Mouse (Mus musculus) hindbrain, embryonic 12.5 days (tissue): ENCODE measurements around the gene Cryzl1. TPM values are rescaled to one million over a fixed set of nuclear protein-coding genes. Genes with fewer than 3 reads are reported as not detected.

Experiments used
- ATAC-seq: fragments of 200-750 bp; cut with Nextera tagmentation; 2 replicates; pipeline ENCODE4 v1.8.0; 2017; ENCODE audit warnings: moderate TSS enrichment; ENCODE audit not compliant: low FRiP score
- H3K27ac ChIP-seq: fragments of 300-500 bp; sonication (generic); 2 replicates; pipeline ENCODE4 v1.5.1; 2016; ENCODE audit warnings: mild to moderate bottlenecking
- H3K27me3 ChIP-seq: fragments of 300-500 bp; sonication (generic); 2 replicates; pipeline ENCODE4 v1.6.1; 2016; ENCODE audit warnings: mild to moderate bottlenecking
- H3K36me3 ChIP-seq: fragments of 300-500 bp; sonication (generic); 2 replicates; pipeline ENCODE4 v1.6.1; 2016; ENCODE audit warnings: mild to moderate bottlenecking
- H3K4me1 ChIP-seq: fragments of 300-500 bp; sonication (generic); 2 replicates; pipeline ENCODE4 v1.6.1; 2016
- H3K4me2 ChIP-seq: fragments of 300-500 bp; sonication (generic); replicated peaks from 2 replicates; pipeline ENCODE4 v1.6.1; 2016; ENCODE audit warnings: mild to moderate bottlenecking
- H3K4me3 ChIP-seq: fragments of 300-500 bp; sonication (generic); 2 replicates; pipeline ENCODE4 v1.5.1; 2016; ENCODE audit warnings: mild to moderate bottlenecking
- H3K9ac ChIP-seq: fragments of 300-500 bp; sonication (generic); 2 replicates; pipeline ENCODE4 v1.6.1; 2016; ENCODE audit warnings: mild to moderate bottlenecking, moderate library complexity
- H3K9me3 ChIP-seq: fragments of 300-500 bp; sonication (generic); replicated peaks from 2 replicates; pipeline ENCODE4 v1.6.1; 2016; ENCODE audit warnings: mild to moderate bottlenecking
- WGBS: fragments of 180-500 bp; shearing (Covaris S2); methylation state at CpG from one replicate; pipeline ENCODE4 v1.1.7; 2016; 5-methylcytosine and 5-hydroxymethylcytosine counted together
- polyA plus RNA-seq: library from polyadenylated mRNA; unstranded; fragments of >200 nt; fragmentation: Nextera tagmentation; extraction: Ambion mirVana; gene quantifications from 2 replicates; pipeline ENCODE4 v1.2.1, GENCODE M21; 2016

The Cryzl1 gene
- polyA plus RNA-seq, 1 experiment from 2014 or later = 81.1 TPM

DNA sequence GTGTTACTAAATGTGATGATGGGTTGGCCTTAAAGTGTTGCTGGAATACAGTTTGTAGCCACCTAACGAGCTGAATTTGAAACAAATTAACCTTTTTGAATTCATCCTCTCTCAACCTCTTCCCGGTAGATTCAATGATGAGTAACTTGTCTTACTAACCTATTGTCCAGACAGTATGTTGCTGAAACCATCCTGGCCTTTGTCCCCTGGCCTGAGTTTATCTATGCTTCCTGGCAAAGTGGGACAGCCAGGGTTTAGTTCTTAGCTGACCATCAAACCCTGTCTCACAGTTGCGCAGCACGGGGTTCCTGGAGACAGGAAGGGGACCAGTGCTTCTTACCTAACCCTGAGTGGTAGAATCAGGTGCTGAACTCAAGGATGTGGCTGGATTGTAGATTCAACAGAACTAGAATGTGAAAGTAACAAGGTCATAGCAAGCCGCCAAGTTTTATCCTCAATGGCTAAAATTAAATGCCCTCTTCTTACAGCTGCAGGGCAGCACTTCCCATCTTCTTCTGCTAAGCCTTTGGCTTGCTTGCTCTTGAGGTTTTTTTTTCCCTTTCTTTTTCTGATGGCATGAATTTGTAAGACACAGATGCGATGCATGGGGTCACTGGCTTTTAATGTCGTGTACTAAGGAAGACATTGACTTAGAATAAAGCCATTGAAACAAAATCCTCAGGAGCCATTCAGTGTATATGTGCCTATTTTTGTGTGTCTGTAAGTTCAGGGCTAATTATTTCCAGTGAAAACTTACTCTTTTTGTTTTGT lies 7.5 kb upstream of the Cryzl1 start:
- 75% methylated on average over 7 of the region's 7 CpGs for WGBS
- Histone ChIP-seq H3K9me3 (no peaks in the 10 kb centered on the region), H3K27me3 (no peaks in the 10 kb centered on the region), H3K4me2 (no peak overlapping the region), H3K27ac (no peak overlapping the region), H3K4me1 (peaks cover 68% of the 10 kb centered on the region), H3K9ac (no peak overlapping the region), H3K36me3 (no peaks in the 10 kb centered on the region), H3K4me3 (no peak overlapping the region)
- ATAC-seq = no peak

GRCm38 (mm10) chr16:91734771-91735170 lies 6.0 kb upstream of the Cryzl1 start:
- WGBS = 68% methylated on average over 5 of the region's 5 CpGs
- Histone ChIP-seq H3K9me3 (no peaks in the 10 kb centered on the region), H3K27ac (no peak overlapping the region), H3K27me3 (no peaks in the 10 kb centered on the region), H3K4me2 (no peak overlapping the region), H3K4me3 (no peak overlapping the region), H3K4me1 (peaks cover 59% of the 10 kb centered on the region), H3K9ac (no peak overlapping the region), H3K36me3 (no peaks in the 10 kb centered on the region)
- ATAC-seq = no peak

GRCm38 (mm10) chr16:91732816-91733215 lies 4.0 kb upstream of the Cryzl1 start:
- Histone ChIP-seq H3K4me2 (no peak overlapping the region), H3K4me3 (no peak overlapping the region), H3K9ac (no peak overlapping the region), H3K27me3 (no peaks in the 10 kb centered on the region), H3K4me1 (peaks cover 53% of the 10 kb centered on the region), H3K27ac (no peak overlapping the region), H3K9me3 (no peaks in the 10 kb centered on the region), H3K36me3 (no peaks in the 10 kb centered on the region)
- ATAC-seq = no peak
- 75% methylated on average over 2 of the region's 2 CpGs for WGBS

- Histone ChIP-seq H3K27ac (peak overlapping the region; percentile 97), H3K36me3 (no peaks in the 10 kb centered on the region), H3K4me2 (peak overlapping the region; percentile 55), H3K9me3 (no peaks in the 10 kb centered on the region), H3K27me3 (no peaks in the 10 kb centered on the region), H3K4me1 (peaks cover 44% of the 10 kb centered on the region), H3K9ac (peak overlapping the region; percentile 100), H3K4me3 (peak overlapping the region; percentile 96)
- WGBS = under 1% methylated on average over 11 of the region's 11 CpGs
- ATAC-seq = no peak
Measured at GRCm38 (mm10) chr16:91730446-91730845, 1.7 kb upstream of the Cryzl1 start.

GRCm38 (mm10) chr16:91729821-91730441 lies 1.2 kb upstream of the Cryzl1 start:
- WGBS = under 1% methylated on average over 43 of the region's 44 CpGs
- peak; percentile 0; the same call in 1 of the 2 replicates for ATAC-seq
- peaks cover 39% of the 10 kb centered on the region for H3K4me1 ChIP-seq

GRCm38 (mm10) chr16:91729066-91729482 lies 299 bp upstream of the Cryzl1 start, which contains the start of gene Itsn1:
Itsn1 (plus strand) TSS chr16:91729281.
- Histone ChIP-seq H3K4me3 (peak within 1 kb of the TSS; percentile 96), H3K36me3 (peaks cover 10% of the 10 kb centered on the region; the same call in 1 of the 2 replicates), H3K4me2 (peak within 1 kb of the TSS; percentile 55), H3K4me1 (peaks cover 30% of the 10 kb centered on the region), H3K9me3 (no peaks in the 10 kb centered on the region), H3K9ac (peak within 1 kb of the TSS; percentile 100), H3K27me3 (no peaks in the 10 kb centered on the region), H3K27ac (peak within 1 kb of the TSS; percentile 97)
- ATAC-seq = peak; percentile 96
- under 1% methylated on average over 28 of the region's 33 CpGs for WGBS

More at GRCm38 (mm10) chr16:91729821-91730441, 1.2 kb upstream of the Cryzl1 start:
- peak overlapping the region; percentile 55 for H3K4me2 ChIP-seq
- peak overlapping the region; percentile 96 for H3K4me3 ChIP-seq
- no peaks in the 10 kb centered on the region for H3K9me3 ChIP-seq
- H3K27me3 ChIP-seq = no peaks in the 10 kb centered on the region
- peak overlapping the region; percentile 100 for H3K9ac ChIP-seq
- peak overlapping the region; percentile 97 for H3K27ac ChIP-seq
- peaks cover 3% of the 10 kb centered on the region; the same call in 1 of the 2 replicates for H3K36me3 ChIP-seq

DNA sequence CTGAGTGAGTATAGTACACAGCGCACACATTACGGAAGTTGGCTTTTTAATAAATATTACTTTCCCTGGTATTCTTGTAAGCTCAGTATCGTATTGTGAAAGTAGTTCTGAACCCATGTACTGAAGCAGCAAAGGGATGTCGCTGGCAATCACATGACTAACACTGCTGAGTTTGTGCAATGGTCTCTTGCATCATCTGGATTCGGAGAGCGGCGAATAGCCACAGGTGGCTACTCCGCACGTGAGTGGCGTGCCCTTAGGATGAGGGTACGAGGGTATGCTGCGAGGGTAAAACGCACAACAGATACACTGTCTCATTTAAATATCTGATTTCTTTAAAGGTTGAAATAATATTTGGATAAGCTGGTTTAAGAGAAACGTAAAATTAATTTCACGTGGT lies 1.3 kb downstream of the Cryzl1 start:
- peak overlapping the region; percentile 96 for H3K4me3 ChIP-seq
- no peak for ATAC-seq
- no peak overlapping the region for H3K27ac ChIP-seq
- peak overlapping the region; percentile 55 for H3K4me2 ChIP-seq
- peaks cover 28% of the 10 kb centered on the region for H3K4me1 ChIP-seq
- peaks cover 10% of the 10 kb centered on the region; the same call in 1 of the 2 replicates for H3K36me3 ChIP-seq
- WGBS = 90% methylated on average over 15 of the region's 15 CpGs
- no peak overlapping the region for H3K9ac ChIP-seq
- no peaks in the 10 kb centered on the region for H3K9me3 ChIP-seq
- H3K27me3 ChIP-seq = no peaks in the 10 kb centered on the region

DNA sequence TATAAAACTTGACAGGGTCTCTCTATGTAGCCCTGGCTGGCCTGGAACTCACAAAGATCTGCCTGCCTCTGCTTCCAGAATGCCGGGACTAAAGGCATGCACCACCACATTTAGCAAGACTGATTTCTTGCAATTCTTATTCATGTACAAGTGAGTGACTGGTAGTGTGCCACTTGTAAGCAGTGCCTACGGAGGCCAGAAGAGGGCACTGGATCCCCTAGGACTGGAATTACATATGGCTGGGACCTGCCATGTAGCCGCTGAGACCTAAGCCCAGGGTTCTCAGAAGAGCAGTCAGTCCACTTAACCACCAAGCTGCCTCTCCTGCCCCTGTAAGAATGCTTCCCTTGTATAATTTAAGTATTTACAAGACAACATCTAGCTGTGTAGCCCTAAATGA lies 4.5 kb downstream of the Cryzl1 start:
- H3K4me2 ChIP-seq = no peak overlapping the region
- H3K27ac ChIP-seq = no peak overlapping the region
- 50% methylated on average over 3 of the region's 3 CpGs for WGBS
- H3K36me3 ChIP-seq = peaks cover 24% of the 10 kb centered on the region
- no peaks in the 10 kb centered on the region for H3K27me3 ChIP-seq
- peaks cover 14% of the 10 kb centered on the region for H3K4me1 ChIP-seq
- H3K4me3 ChIP-seq = no peak overlapping the region
- H3K9ac ChIP-seq = no peak overlapping the region
- H3K9me3 ChIP-seq = no peaks in the 10 kb centered on the region
- no peak for ATAC-seq

DNA sequence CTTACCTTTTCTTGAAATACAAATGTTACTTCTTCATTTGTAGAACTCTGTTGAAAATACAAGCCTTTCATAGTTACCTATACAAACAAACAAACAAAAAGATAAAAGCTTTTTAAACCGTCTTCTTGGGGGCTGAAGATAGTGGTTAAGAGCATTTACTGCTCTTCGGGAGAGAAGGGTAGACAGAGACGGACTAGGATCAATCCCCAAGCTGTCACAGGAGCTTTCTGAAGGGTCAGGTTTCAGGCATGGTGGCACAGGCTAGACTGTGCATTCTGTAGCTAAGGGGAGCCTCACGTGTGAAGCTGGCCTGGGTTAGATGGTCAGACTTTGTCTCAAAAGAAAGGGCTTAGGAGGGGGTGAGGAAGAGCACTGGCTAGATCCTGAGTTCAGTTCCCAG lies 11.4 kb downstream of the Cryzl1 start:
- no peaks in the 10 kb centered on the region for H3K4me1 ChIP-seq
- peaks cover 56% of the 10 kb centered on the region for H3K36me3 ChIP-seq
- no peak for ATAC-seq
- H3K27ac ChIP-seq = no peak overlapping the region
- no peak overlapping the region for H3K4me2 ChIP-seq
- 88% methylated on average over 4 of the region's 4 CpGs for WGBS
- H3K27me3 ChIP-seq = no peaks in the 10 kb centered on the region
- no peak overlapping the region for H3K9ac ChIP-seq
- H3K9me3 ChIP-seq = no peaks in the 10 kb centered on the region
- H3K4me3 ChIP-seq = no peak overlapping the region

GRCm38 (mm10) chr16:91716927-91717349 lies 11.8 kb downstream of the Cryzl1 start:
- ATAC-seq = no peak
- Histone ChIP-seq H3K36me3 (peaks cover 59% of the 10 kb centered on the region), H3K27me3 (no peaks in the 10 kb centered on the region), H3K4me1 (no peaks in the 10 kb centered on the region), H3K27ac (no peak overlapping the region), H3K4me3 (no peak overlapping the region), H3K9me3 (no peaks in the 10 kb centered on the region), H3K4me2 (no peak overlapping the region), H3K9ac (no peak overlapping the region)
- 85% methylated on average over 11 of the region's 11 CpGs for WGBS

- ATAC-seq = no peak
- WGBS = 91% methylated on average over 7 of the region's 7 CpGs
- peaks cover 74% of the 10 kb centered on the region for H3K36me3 ChIP-seq
Measured at GRCm38 (mm10) chr16:91710241-91710640, 18.5 kb downstream of the Cryzl1 start.

DNA sequence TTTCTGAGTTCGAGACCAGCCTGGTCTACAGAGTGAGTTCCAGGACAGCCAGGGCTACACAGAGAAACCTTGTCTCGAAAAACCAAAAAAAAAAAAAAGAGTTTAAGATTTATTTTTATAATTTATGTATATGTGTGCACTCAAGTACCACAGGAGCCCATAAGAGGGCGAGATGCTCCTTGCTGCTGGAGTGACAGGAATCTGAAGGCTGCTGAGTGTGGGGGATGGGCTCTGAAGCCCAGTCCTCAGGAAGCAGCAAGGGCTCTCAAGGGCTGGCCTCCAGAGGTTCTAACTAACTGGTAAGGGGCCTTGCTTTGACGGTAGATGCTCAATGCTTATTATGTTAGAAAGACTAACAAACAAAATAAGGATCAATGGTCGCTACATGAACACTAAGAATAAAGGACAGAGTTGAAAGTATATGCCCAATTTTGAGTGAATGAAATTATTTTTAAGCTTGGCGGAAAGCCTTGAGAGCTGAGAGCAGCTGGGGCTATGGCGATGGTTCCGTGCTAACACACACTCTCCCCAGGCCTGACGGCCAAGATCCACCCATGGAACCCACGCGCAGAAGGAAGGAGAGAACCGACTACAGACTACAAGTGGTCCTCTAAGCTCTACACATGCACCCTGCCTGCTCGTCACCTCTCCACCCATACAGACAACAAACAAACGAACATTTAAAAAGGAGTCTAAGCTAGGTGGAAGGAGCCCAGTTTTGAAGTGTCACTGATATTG lies 24.0 kb downstream of the Cryzl1 start:
- Histone ChIP-seq H3K9ac (no peak overlapping the region), H3K27ac (no peak overlapping the region), H3K36me3 (peaks cover 61% of the 10 kb centered on the region), H3K4me1 (no peaks in the 10 kb centered on the region), H3K9me3 (no peaks in the 10 kb centered on the region), H3K4me3 (no peak overlapping the region), H3K4me2 (no peak overlapping the region), H3K27me3 (no peaks in the 10 kb centered on the region)
- WGBS = 86% methylated on average over 14 of the region's 14 CpGs
- ATAC-seq = no peak

More at GRCm38 (mm10) chr16:91710241-91710640, 18.5 kb downstream of the Cryzl1 start:
- Histone ChIP-seq H3K4me2 (no peak overlapping the region), H3K9me3 (no peaks in the 10 kb centered on the region), H3K9ac (no peak overlapping the region), H3K27me3 (no peaks in the 10 kb centered on the region), H3K4me1 (no peaks in the 10 kb centered on the region), H3K4me3 (no peak overlapping the region), H3K27ac (no peak overlapping the region)
